Mouse (Mus musculus): ENCODE data around the gene Slc44a5. TPM values are rescaled to one million over a fixed set of nuclear protein-coding genes. Genes with fewer than 3 reads are reported as not detected.

Gene Slc44a5
- polyA plus RNA-seq, 1 experiment from 2014 or later = 1.8 TPM

GRCm38 (mm10) chr3:154290351-154290750, 317.1 kb downstream of the Slc44a5 start:
- Histone ChIP-seq H3K4me3 (ENCODE audit: low read depth, low read length) (no peak overlapping the region), H3K9ac (ENCODE audit: low read depth, low read length) (no peak overlapping the region), H3K27me3 (ENCODE audit: control insufficient read depth, insufficient read depth, low read length) (no peaks in the 10 kb centered on the region), H3K27ac (ENCODE audit: low read depth, low read length) (no peak overlapping the region), H3K9me3 (replicated peaks; ENCODE audit: control insufficient read depth, low read length) (no peaks in the 10 kb centered on the region), H3K4me1 (ENCODE audit: control insufficient read depth, insufficient read depth, low read length) (0 out of 2 replicates have a peak, but pooled peaks cover 4% of the 10 kb centered on the region), H3K4me2 (no peak overlapping the region), H3K36me3 (ENCODE audit: control insufficient read depth, insufficient read depth, low read length) (no peaks in the 10 kb centered on the region)
- no peak for ATAC-seq (replicated peaks; ENCODE audit: insufficient number of reproducible peaks, low FRiP score, low TSS enrichment)
- WGBS (ENCODE audit: insufficient replicate concordance) = 73% methylated on average over 2 of the region's 2 CpGs

GRCm38 (mm10) chr3:154292126-154292525, 318.9 kb downstream of the Slc44a5 start:
- Histone ChIP-seq H3K27me3 (ENCODE audit: control insufficient read depth, insufficient read depth, low read length) (no peaks in the 10 kb centered on the region), H3K27ac (ENCODE audit: low read depth, low read length) (no peak overlapping the region), H3K9ac (ENCODE audit: low read depth, low read length) (no peak overlapping the region), H3K36me3 (ENCODE audit: control insufficient read depth, insufficient read depth, low read length) (no peaks in the 10 kb centered on the region), H3K4me2 (no peak overlapping the region), H3K9me3 (replicated peaks; ENCODE audit: control insufficient read depth, low read length) (no peaks in the 10 kb centered on the region), H3K4me3 (ENCODE audit: low read depth, low read length) (no peak overlapping the region), H3K4me1 (ENCODE audit: control insufficient read depth, insufficient read depth, low read length) (0 out of 2 replicates have a peak, but pooled peaks cover 4% of the 10 kb centered on the region)
- ATAC-seq (replicated peaks; ENCODE audit: insufficient number of reproducible peaks, low FRiP score, low TSS enrichment) = no peak
- WGBS (ENCODE audit: insufficient replicate concordance) = 55% methylated on average over 5 of the region's 5 CpGs

DNA sequence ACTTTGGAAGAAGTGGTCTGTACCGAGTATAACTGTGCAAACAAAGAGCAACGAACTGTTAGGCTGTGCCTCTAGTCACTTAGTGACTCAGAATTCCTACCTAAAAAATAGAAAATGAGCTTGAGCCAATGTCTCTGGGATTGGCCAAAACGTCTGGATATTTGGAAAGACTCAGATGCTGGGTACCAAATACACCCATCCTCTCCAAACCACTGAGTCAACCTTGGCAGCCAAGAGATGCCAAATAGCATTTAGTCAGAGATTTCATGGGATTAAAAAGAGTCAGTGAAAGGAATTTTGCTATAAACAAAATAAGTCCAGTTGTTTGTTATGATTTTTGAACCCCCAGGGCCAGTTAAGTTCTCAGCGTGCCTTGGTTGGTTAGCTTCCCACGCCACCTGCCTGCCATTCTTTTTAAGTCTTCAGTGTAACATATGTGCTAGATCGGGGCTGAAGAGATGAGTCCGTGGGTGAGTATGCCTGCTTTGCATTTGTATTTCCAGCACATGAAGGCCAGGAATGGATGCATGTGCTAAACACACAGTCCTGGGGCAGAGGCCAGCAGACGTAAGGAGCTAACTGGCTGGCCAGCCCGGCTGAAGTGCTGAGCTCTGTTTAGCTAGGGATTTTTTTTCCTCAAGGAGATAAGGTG, 320.7 kb downstream of the Slc44a5 start:
- no peak overlapping the region for H3K4me3 ChIP-seq (ENCODE audit: low read depth, low read length)
- H3K4me1 ChIP-seq (ENCODE audit: control insufficient read depth, insufficient read depth, low read length) = no peaks in the 10 kb centered on the region
- H3K27ac ChIP-seq (ENCODE audit: low read depth, low read length) = no peak overlapping the region
- no peak overlapping the region for H3K9ac ChIP-seq (ENCODE audit: low read depth, low read length)
- H3K4me2 ChIP-seq = no peak overlapping the region
- WGBS (ENCODE audit: insufficient replicate concordance) = 67% methylated on average over 9 of the region's 9 CpGs
- ATAC-seq (replicated peaks; ENCODE audit: insufficient number of reproducible peaks, low FRiP score, low TSS enrichment) = no peak
- H3K27me3 ChIP-seq (ENCODE audit: control insufficient read depth, insufficient read depth, low read length) = no peaks in the 10 kb centered on the region
- no peaks in the 10 kb centered on the region for H3K9me3 ChIP-seq (replicated peaks; ENCODE audit: control insufficient read depth, low read length)
- H3K36me3 ChIP-seq (ENCODE audit: control insufficient read depth, insufficient read depth, low read length) = no peaks in the 10 kb centered on the region

DNA sequence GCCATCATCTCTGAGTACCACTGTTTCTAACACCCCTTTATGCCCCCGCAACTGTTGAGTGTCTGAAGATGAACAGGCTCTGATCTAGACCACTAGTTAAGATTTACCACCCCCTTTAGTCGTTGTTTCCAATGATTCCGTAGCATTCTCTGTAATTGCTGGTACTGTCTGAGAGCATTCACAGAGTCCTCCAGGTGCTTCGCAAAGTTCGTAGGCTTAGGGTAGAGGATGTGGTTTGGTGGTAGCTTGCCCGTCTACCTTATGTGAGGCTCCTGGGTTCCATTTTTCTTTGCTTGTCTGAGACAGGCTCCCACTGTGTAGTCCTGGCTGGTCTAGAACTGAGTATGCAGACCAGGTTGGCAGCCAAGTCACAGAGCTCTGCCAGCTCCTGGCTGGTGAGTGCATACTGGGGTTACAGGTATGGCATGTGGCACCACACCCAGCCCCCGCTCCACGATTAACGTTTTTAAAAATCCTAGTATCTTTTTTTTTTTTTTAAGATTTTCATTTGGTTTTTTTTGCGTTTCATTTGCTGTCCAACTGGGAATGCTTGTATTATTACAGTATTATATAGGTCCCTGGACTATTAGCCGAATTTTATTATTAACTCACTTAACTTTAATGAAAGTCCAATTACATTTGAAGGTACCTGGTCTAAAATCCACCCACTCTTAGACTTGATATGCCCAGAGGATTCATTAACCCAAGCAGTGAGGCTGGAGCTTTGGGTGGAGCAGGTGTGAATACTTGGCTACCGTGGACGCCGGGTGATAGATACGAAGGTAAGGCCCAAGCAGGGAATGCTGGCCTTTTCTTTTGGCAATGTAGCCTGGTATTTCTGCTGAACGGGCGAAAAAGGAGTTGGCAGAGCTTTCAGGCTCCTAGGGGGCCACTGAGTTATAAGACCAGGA, 321.9 kb downstream of the Slc44a5 start:
- H3K36me3 ChIP-seq (ENCODE audit: control insufficient read depth, insufficient read depth, low read length) = no peaks in the 10 kb centered on the region
- no peaks in the 10 kb centered on the region for H3K4me1 ChIP-seq (ENCODE audit: control insufficient read depth, insufficient read depth, low read length)
- H3K4me2 ChIP-seq = no peak overlapping the region
- 89% methylated on average over 17 of the region's 17 CpGs for WGBS (ENCODE audit: insufficient replicate concordance)
- H3K27me3 ChIP-seq (ENCODE audit: control insufficient read depth, insufficient read depth, low read length) = no peaks in the 10 kb centered on the region
- no peaks in the 10 kb centered on the region for H3K9me3 ChIP-seq (replicated peaks; ENCODE audit: control insufficient read depth, low read length)
- no peak overlapping the region for H3K27ac ChIP-seq (ENCODE audit: low read depth, low read length)
- no peak for ATAC-seq (replicated peaks; ENCODE audit: insufficient number of reproducible peaks, low FRiP score, low TSS enrichment)
- no peak overlapping the region for H3K9ac ChIP-seq (ENCODE audit: low read depth, low read length)
- no peak overlapping the region for H3K4me3 ChIP-seq (ENCODE audit: low read depth, low read length)

- H3K27ac ChIP-seq (ENCODE audit: low read depth, low read length) = no peak overlapping the region
- no peak overlapping the region for H3K4me2 ChIP-seq
- no peak overlapping the region for H3K4me3 ChIP-seq (ENCODE audit: low read depth, low read length)
- no peaks in the 10 kb centered on the region for H3K4me1 ChIP-seq (ENCODE audit: control insufficient read depth, insufficient read depth, low read length)
- no peak for ATAC-seq (replicated peaks; ENCODE audit: insufficient number of reproducible peaks, low FRiP score, low TSS enrichment)
- H3K36me3 ChIP-seq (ENCODE audit: control insufficient read depth, insufficient read depth, low read length) = no peaks in the 10 kb centered on the region
- 22% methylated on average over 6 of the region's 6 CpGs for WGBS (ENCODE audit: insufficient replicate concordance)
- no peaks in the 10 kb centered on the region for H3K9me3 ChIP-seq (replicated peaks; ENCODE audit: control insufficient read depth, low read length)
- no peaks in the 10 kb centered on the region for H3K27me3 ChIP-seq (ENCODE audit: control insufficient read depth, insufficient read depth, low read length)
- no peak overlapping the region for H3K9ac ChIP-seq (ENCODE audit: low read depth, low read length)
Measured at GRCm38 (mm10) chr3:154297499-154297898, 324.3 kb downstream of the Slc44a5 start.

GRCm38 (mm10) chr3:154298490-154298889, 325.3 kb downstream of the Slc44a5 start:
- ATAC-seq (replicated peaks; ENCODE audit: insufficient number of reproducible peaks, low FRiP score, low TSS enrichment) = no peak

DNA sequence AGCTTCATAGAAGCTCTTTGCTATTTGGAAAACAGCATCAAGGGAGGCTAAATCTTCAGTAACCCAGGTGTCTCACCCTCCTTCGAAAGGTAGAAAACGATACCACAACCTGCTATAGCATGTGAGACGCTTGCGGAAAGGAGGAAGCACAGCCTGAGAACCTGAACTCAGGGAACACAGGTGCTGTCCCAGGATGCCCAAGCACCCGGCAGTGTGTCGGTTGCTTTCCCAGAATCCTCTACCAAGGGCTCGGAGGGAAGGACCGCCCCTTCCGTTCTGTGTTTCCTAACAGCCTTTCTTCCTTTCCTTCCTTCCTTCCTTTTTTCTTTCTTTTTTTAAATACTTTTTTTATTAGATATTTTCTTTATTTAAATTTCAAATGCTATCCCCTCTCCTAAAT, 326.8 kb downstream of the Slc44a5 start:
- no peak for ATAC-seq (replicated peaks; ENCODE audit: insufficient number of reproducible peaks, low FRiP score, low TSS enrichment)
- 90% methylated on average over 9 of the region's 9 CpGs for WGBS (ENCODE audit: insufficient replicate concordance)

More at GRCm38 (mm10) chr3:154298490-154298889, 325.3 kb downstream of the Slc44a5 start:
- no peak overlapping the region for H3K4me2 ChIP-seq
- H3K4me3 ChIP-seq (ENCODE audit: low read depth, low read length) = no peak overlapping the region
- no peaks in the 10 kb centered on the region for H3K9me3 ChIP-seq (replicated peaks; ENCODE audit: control insufficient read depth, low read length)
- no peaks in the 10 kb centered on the region for H3K4me1 ChIP-seq (ENCODE audit: control insufficient read depth, insufficient read depth, low read length)
- no peak overlapping the region for H3K9ac ChIP-seq (ENCODE audit: low read depth, low read length)
- H3K27me3 ChIP-seq (ENCODE audit: control insufficient read depth, insufficient read depth, low read length) = no peaks in the 10 kb centered on the region
- H3K36me3 ChIP-seq (ENCODE audit: control insufficient read depth, insufficient read depth, low read length) = no peaks in the 10 kb centered on the region
- no peak overlapping the region for H3K27ac ChIP-seq (ENCODE audit: low read depth, low read length)

GRCm38 (mm10) chr3:154301102-154301501, 327.9 kb downstream of the Slc44a5 start:
- Histone ChIP-seq H3K9ac (ENCODE audit: low read depth, low read length) (no peak overlapping the region), H3K4me2 (no peak overlapping the region), H3K36me3 (ENCODE audit: control insufficient read depth, insufficient read depth, low read length) (no peaks in the 10 kb centered on the region), H3K27ac (ENCODE audit: low read depth, low read length) (no peak overlapping the region), H3K27me3 (ENCODE audit: control insufficient read depth, insufficient read depth, low read length) (no peaks in the 10 kb centered on the region), H3K4me3 (ENCODE audit: low read depth, low read length) (no peak overlapping the region), H3K9me3 (replicated peaks; ENCODE audit: control insufficient read depth, low read length) (no peaks in the 10 kb centered on the region), H3K4me1 (ENCODE audit: control insufficient read depth, insufficient read depth, low read length) (no peaks in the 10 kb centered on the region)
- ATAC-seq (replicated peaks; ENCODE audit: insufficient number of reproducible peaks, low FRiP score, low TSS enrichment) = no peak
- 63% methylated on average over 4 of the region's 4 CpGs for WGBS (ENCODE audit: insufficient replicate concordance)

More for the DNA sequence above, 326.8 kb downstream of the Slc44a5 start:
- Histone ChIP-seq H3K4me2 (no peak overlapping the region), H3K27me3 (ENCODE audit: control insufficient read depth, insufficient read depth, low read length) (no peaks in the 10 kb centered on the region), H3K4me3 (ENCODE audit: low read depth, low read length) (no peak overlapping the region), H3K27ac (ENCODE audit: low read depth, low read length) (no peak overlapping the region), H3K4me1 (ENCODE audit: control insufficient read depth, insufficient read depth, low read length) (no peaks in the 10 kb centered on the region), H3K36me3 (ENCODE audit: control insufficient read depth, insufficient read depth, low read length) (no peaks in the 10 kb centered on the region), H3K9me3 (replicated peaks; ENCODE audit: control insufficient read depth, low read length) (no peaks in the 10 kb centered on the region), H3K9ac (ENCODE audit: low read depth, low read length) (no peak overlapping the region)
